Mouse (Mus musculus) layer of hippocampus, postnatal 25 days (tissue): ENCODE measurements around the gene Surf6. TPM values are rescaled to one million over a fixed set of nuclear protein-coding genes. Genes with fewer than 3 reads are reported as not detected.

Experiments used
- DNase-seq, 2 experiments: peaks; one replicate each; pipeline ENCODE4 v3.0.0; 2022; ENCODE audit warnings: mixed read lengths in 2 of 2, low spot score in 1 of 2; ENCODE audit errors: extremely low spot score in 1 of 2
- total RNA-seq, 2 experiments: library from RNA; stranded (reverse); gene quantifications; 2 replicates each; pipeline ENCODE4 v1.2.3; 2021

Gene Surf6
- total RNA-seq, 2 experiments from 2014 or later: 25.1 to 26.4 TPM

DNA sequence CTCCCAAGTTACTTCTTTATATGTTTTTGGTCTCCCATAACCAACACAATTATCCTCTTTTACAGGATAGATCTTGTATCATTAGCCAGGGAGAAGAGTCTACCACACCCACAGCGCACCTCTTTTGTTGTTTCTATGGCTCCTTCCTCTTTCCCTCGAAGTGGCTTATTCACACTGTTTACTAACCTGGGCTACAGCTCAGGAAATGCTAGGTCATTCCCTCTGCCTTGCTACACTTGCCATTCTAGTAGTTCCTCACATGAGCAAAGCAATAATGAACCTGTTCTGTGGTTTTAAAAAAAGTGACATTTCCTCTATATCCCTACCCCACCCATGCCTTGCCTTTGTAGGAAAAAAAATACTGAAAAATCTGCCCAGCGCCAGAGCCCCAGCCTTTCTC lies 39.8 kb downstream of the Surf6 start:
- DNase-seq: no peak

GRCm38 (mm10) chr2:26847706-26848105 lies 55.0 kb downstream of the Surf6 start:
- DNase-seq: peak; percentile 8 to 17

Other genes with a start within 250 kb of the Surf6 start
- not detected for gene Lcn4, start 231.6 kb downstream of the Surf6 start, total RNA-seq
- gene Abo, start 37.9 kb downstream of the Surf6 start, total RNA-seq: not detected
- 10 to 100 TPM; 41.1 to 48.8 TPM for gene Med22, start 7.8 kb upstream of the Surf6 start, total RNA-seq
- gene Rpl7a, start 7.9 kb upstream of the Surf6 start, total RNA-seq: 100 to 1,000 TPM; 260 to 281 TPM
- 10 to 100 TPM; 31.1 to 37.2 TPM for gene Surf2, start 13.5 kb upstream of the Surf6 start, total RNA-seq
- gene Surf1, start 13.7 kb upstream of the Surf6 start, total RNA-seq: 10 to 100 TPM; 91.6 to 94.9 TPM
- 10 to 100 TPM; 52.6 to 60.2 TPM for gene Surf4, start 31.0 kb upstream of the Surf6 start, total RNA-seq
- gene Stkld1, start 31.2 kb upstream of the Surf6 start, total RNA-seq: under 1 TPM; 0.27 to 0.75 TPM
- 10 to 100 TPM; 58.4 to 60.4 TPM for gene Rexo4, start 61.5 kb upstream of the Surf6 start, total RNA-seq
- 1 to 10 TPM in 1 of 2 experiments, under 1 TPM in 1; 0.92 to 1.7 TPM for gene Adamts13, start 70.5 kb upstream of the Surf6 start, total RNA-seq
- 10 to 100 TPM; 39.5 to 44.1 TPM for gene Cacfd1, start 107.0 kb upstream of the Surf6 start, total RNA-seq
- 10 to 100 TPM; 40.1 to 40.4 TPM for gene Slc2a6, start 125.1 kb upstream of the Surf6 start, total RNA-seq
- under 1 TPM; 0.61 to 0.71 TPM for gene Mymk, start 169.3 kb upstream of the Surf6 start, total RNA-seq
- gene Adamtsl2, start 176.5 kb upstream of the Surf6 start, total RNA-seq: 10 to 100 TPM; 10.9 to 12.7 TPM
- gene Fam163b, start 239.6 kb upstream of the Surf6 start, total RNA-seq: 100 to 1,000 TPM; 119 to 162 TPM